Mouse (Mus musculus) CH12.LX (cell line): ENCODE measurements around the gene Hsd17b1. TPM values are rescaled to one million over a fixed set of nuclear protein-coding genes. Genes with fewer than 3 reads are reported as not detected.

Experiments
- DNase-seq: peaks from one replicate; pipeline ENCODE4 v3.0.0-alpha.2; 2013; ENCODE audit errors: extremely low read depth
- H3K27ac ChIP-seq: 2 replicates; pipeline ENCODE4 v1.5.1; 2012; ENCODE audit warnings: low read depth, mild to moderate bottlenecking, control low read depth, moderate library complexity; ENCODE audit not compliant: insufficient read depth
- H3K27me3 ChIP-seq: replicated peaks from 2 replicates; pipeline ENCODE3; 2012; ENCODE audit warnings: inconsistent platforms
- H3K36me3 ChIP-seq, 2 experiments: replicated peaks in 1 of 2; 2 replicates each; pipeline versions ENCODE3 to v1.6.1; 2012; ENCODE audit warnings: inconsistent platforms in 1 of 2, low read length in 1 of 2, mild to moderate bottlenecking in 1 of 2, mixed read lengths in 1 of 2, moderate library complexity in 1 of 2; ENCODE audit not compliant: control insufficient read depth in 1 of 2, insufficient read depth in 1 of 2
- H3K4me1 ChIP-seq, 2 experiments: 2 replicates each; pipeline ENCODE4 v1.6.1; 2012; ENCODE audit warnings: inconsistent platforms in 1 of 2, moderate library complexity in 1 of 2; ENCODE audit not compliant: insufficient read depth in 2 of 2, control insufficient read depth in 1 of 2
- H3K4me2 ChIP-seq: 2 replicates; pipeline ENCODE4 v1.6.1; 2012; ENCODE audit warnings: low read depth, mild to moderate bottlenecking, control low read depth; ENCODE audit not compliant: poor library complexity, insufficient read depth, severe bottlenecking
- H3K4me3 ChIP-seq, 3 experiments: fragments of 150-350 bp in 1 of 3; sonication (generic) in 1 of 3; replicated peaks in 1 of 3; 2 replicates each; pipeline versions ENCODE3 to v1.5.1; 2011 to 2012; ENCODE audit warnings: low read depth in 2 of 3, low read length in 2 of 3, mild to moderate bottlenecking in 2 of 3, moderate library complexity in 2 of 3, control low read depth in 1 of 3, improper control_type of control experiment in 1 of 3, inconsistent platforms in 1 of 3, mixed read lengths in 1 of 3; ENCODE audit not compliant: poor library complexity in 1 of 3
- H3K79me2 ChIP-seq: replicated peaks from 2 replicates; pipeline ENCODE4 v1.6.1; 2012; ENCODE audit warnings: mild to moderate bottlenecking, moderate library complexity; ENCODE audit not compliant: control insufficient read depth, poor library complexity, insufficient read depth, severe bottlenecking; ENCODE audit errors: extremely low read depth
- H3K9ac ChIP-seq: 2 replicates; pipeline ENCODE4 v1.6.1; 2012; ENCODE audit warnings: low read depth, mild to moderate bottlenecking, control low read depth, moderate library complexity; ENCODE audit not compliant: insufficient read depth
- H3K9me3 ChIP-seq: replicated peaks from 2 replicates; pipeline ENCODE3; 2012; ENCODE audit warnings: low read length, inconsistent platforms, mixed read lengths
- BHLHE40 ChIP-seq: IDR thresholded peaks from 2 replicates; pipeline ENCODE4 v1.6.1; 2011; ENCODE audit warnings: mild to moderate bottlenecking, low read depth, low read length, improper control_type of control experiment
- CHD2 ChIP-seq: IDR thresholded peaks from 2 replicates; pipeline ENCODE4 v1.6.1; 2011; ENCODE audit warnings: low read length, improper control_type of control experiment
- CTCF ChIP-seq, 2 experiments: IDR thresholded peaks in 1 of 2; conservative IDR thresholded peaks in 1 of 2; 2 replicates each; pipeline ENCODE4 v1.5.1; 2011 to 2012; ENCODE audit warnings: low read depth in 2 of 2, low read length in 2 of 2, improper control_type of control experiment in 1 of 2, inconsistent platforms in 1 of 2, mild to moderate bottlenecking in 1 of 2, moderate library complexity in 1 of 2
- E2F4 ChIP-seq: IDR thresholded peaks from 2 replicates; pipeline ENCODE4 v1.6.1; 2011; ENCODE audit warnings: low read depth, low read length, improper control_type of control experiment; ENCODE audit not compliant: insufficient replicate concordance
- ELF1 ChIP-seq: IDR thresholded peaks from 2 replicates; pipeline ENCODE4 v1.6.1; 2014; ENCODE audit warnings: low read depth, mild to moderate bottlenecking, inconsistent platforms, low read length, improper control_type of control experiment
- GABPA ChIP-seq: IDR thresholded peaks from 2 replicates; pipeline ENCODE4 v1.6.1; 2012; ENCODE audit warnings: low read depth, low read length, improper control_type of control experiment, inconsistent platforms; ENCODE audit not compliant: insufficient replicate concordance
- HCFC1 ChIP-seq: IDR thresholded peaks from 2 replicates; pipeline ENCODE4 v1.6.1; 2012; ENCODE audit warnings: low read depth, mild to moderate bottlenecking, inconsistent platforms, low read length, improper control_type of control experiment
- IRF4 ChIP-seq: IDR thresholded peaks from 2 replicates; pipeline ENCODE4 v1.6.1; 2014; ENCODE audit warnings: low read depth, mild to moderate bottlenecking, inconsistent platforms, low read length, improper control_type of control experiment
- JUND ChIP-seq: conservative IDR thresholded peaks from 2 replicates; pipeline ENCODE4 v1.6.1; 2011; ENCODE audit warnings: low read depth, low read length, improper control_type of control experiment
- KAT2A ChIP-seq: IDR thresholded peaks from 2 replicates; pipeline ENCODE4 v1.6.1; 2012; ENCODE audit warnings: low read length, improper control_type of control experiment, inconsistent platforms; ENCODE audit not compliant: insufficient replicate concordance
- MAFK ChIP-seq: IDR thresholded peaks from 2 replicates; pipeline ENCODE4 v1.6.1; 2011; ENCODE audit warnings: low read length, improper control_type of control experiment; ENCODE audit not compliant: insufficient replicate concordance
- MAX ChIP-seq: IDR thresholded peaks from 2 replicates; pipeline ENCODE4 v1.6.1; 2011; ENCODE audit warnings: low read length, improper control_type of control experiment
- MAZ ChIP-seq: IDR thresholded peaks from 2 replicates; pipeline ENCODE4 v1.6.1; 2012; ENCODE audit warnings: low read depth, mild to moderate bottlenecking, inconsistent platforms, low read length, improper control_type of control experiment, moderate library complexity
- MXI1 ChIP-seq: IDR thresholded peaks from 2 replicates; pipeline ENCODE4 v1.6.1; 2011; ENCODE audit warnings: mild to moderate bottlenecking, low read depth, low read length, improper control_type of control experiment
- MYC ChIP-seq: IDR thresholded peaks from 2 replicates; pipeline ENCODE4 v1.6.1; 2011; ENCODE audit warnings: low read depth, mild to moderate bottlenecking, improper control_type of control experiment, low read length
- NELFE ChIP-seq: IDR thresholded peaks from 2 replicates; pipeline ENCODE4 v1.6.1; 2011; ENCODE audit warnings: low read depth, low read length, improper control_type of control experiment
- NRF1 ChIP-seq: IDR thresholded peaks from 2 replicates; pipeline ENCODE4 v1.6.1; 2014; ENCODE audit warnings: low read depth, mild to moderate bottlenecking, inconsistent platforms, low read length, improper control_type of control experiment, moderate library complexity
- POLR2A ChIP-seq: IDR thresholded peaks from 2 replicates; pipeline ENCODE4 v1.6.1; 2011; ENCODE audit warnings: low read depth, mild to moderate bottlenecking, improper control_type of control experiment, low read length
- POLR2AphosphoS2 ChIP-seq: IDR thresholded peaks from 2 replicates; pipeline ENCODE4 v1.6.1; 2011; ENCODE audit warnings: low read depth, low read length, improper control_type of control experiment
- RAD21 ChIP-seq: IDR thresholded peaks from 2 replicates; pipeline ENCODE4 v1.6.1; 2011; ENCODE audit warnings: low read depth, mild to moderate bottlenecking, low read length, improper control_type of control experiment, moderate library complexity
- RCOR1 ChIP-seq: conservative IDR thresholded peaks from 2 replicates; pipeline ENCODE4 v1.6.1; 2012; ENCODE audit warnings: low read depth, mild to moderate bottlenecking, inconsistent platforms, low read length, improper control_type of control experiment
- SIN3A ChIP-seq: IDR thresholded peaks from 2 replicates; pipeline ENCODE4 v1.6.1; 2012; ENCODE audit warnings: low read length, improper control_type of control experiment, inconsistent platforms
- TBP ChIP-seq: conservative IDR thresholded peaks from 2 replicates; pipeline ENCODE4 v1.6.1; 2011; ENCODE audit warnings: low read depth, low read length, improper control_type of control experiment
- TCF12 ChIP-seq: IDR thresholded peaks from 2 replicates; pipeline ENCODE4 v1.6.1; 2014; ENCODE audit warnings: low read depth, mild to moderate bottlenecking, inconsistent platforms, low read length, improper control_type of control experiment
- UBTF ChIP-seq: IDR thresholded peaks from 2 replicates; pipeline ENCODE4 v1.6.1; 2012; ENCODE audit warnings: low read depth, mild to moderate bottlenecking, inconsistent platforms, low read length, improper control_type of control experiment, moderate library complexity
- USF1 ChIP-seq: IDR thresholded peaks from 2 replicates; pipeline ENCODE4 v1.6.1; 2014; ENCODE audit warnings: low read depth, mild to moderate bottlenecking, inconsistent platforms, low read length, improper control_type of control experiment
- USF2 ChIP-seq: conservative IDR thresholded peaks from 2 replicates; pipeline ENCODE4 v1.6.1; 2011; ENCODE audit warnings: low read depth, low read length, improper control_type of control experiment
- ZMIZ1 ChIP-seq: IDR thresholded peaks from 2 replicates; pipeline ENCODE4 v1.6.1; 2012; ENCODE audit warnings: low read depth, mild to moderate bottlenecking, inconsistent platforms, low read length, improper control_type of control experiment
- ZNF384 ChIP-seq: IDR thresholded peaks from 2 replicates; pipeline ENCODE4 v1.6.1; 2012; ENCODE audit warnings: low read depth, low read length, improper control_type of control experiment, inconsistent platforms
- dilution Hi-C: fragments of 300-500 bp; cut with MboI; formaldehyde crosslinking; loops from 2 replicates; pipeline ENCODE4 v1.14.3; 2020; ENCODE audit warnings: low sequenced_read_pairs; ENCODE audit not compliant: extremely low pct_unique_long_range_greater_than_20kb, extremely low pct_ligation_motif_present
- in situ Hi-C: fragments of 300-500 bp; cut with MboI; formaldehyde crosslinking; loops from 3 replicates; pipeline ENCODE4 v1.14.3; 2019; ENCODE audit warnings: low sequenced_read_pairs, low pct_ligation_motif_present, low pct_unique_long_range_greater_than_20kb, mixed read lengths
- polyA plus RNA-seq: library from polyadenylated mRNA; unstranded; fragments of >175 nt; gene quantifications from 2 replicates; pipeline ENCODE4 v1.2.1, GENCODE M21; 2012; ENCODE audit warnings: low read depth; ENCODE audit not compliant: insufficient read length
- total RNA-seq, 2 experiments: library from RNA; depleted of rRNA; stranded (reverse); fragments of 300-350 nt in 1 of 2; fragments of >200 nt in 1 of 2; gene quantifications; 2 replicates each; pipeline ENCODE4 v1.2.3; 2012 to 2014

Hsd17b1 gene
- total and polyA plus RNA-seq, 3 experiments = 0.17 to 0.81 TPM; not detected in 1

GRCm38 (mm10) chr11:101086323-101086674 lies 8.1 kb downstream of the Hsd17b1 start:
- Histone ChIP-seq H3K27me3 (peaks cover under 1% of the 10 kb centered on the region), H3K36me3 (peaks cover 38 to 63% of the 10 kb centered on the region in 2 experiments), H3K4me1 (peaks cover 26 to 64% of the 10 kb centered on the region in 2 experiments), H3K9ac (peak overlapping the region; percentile 47), H3K79me2 (peaks cover 22% of the 10 kb centered on the region; the same call in 1 of the 2 replicates), H3K27ac (peak overlapping the region; percentile 18), H3K4me2 (peak overlapping the region; percentile 53), H3K9me3 (no peaks in the 10 kb centered on the region)
- DNase-seq = no peak
- dilution Hi-C loops = no loop called here
- no peak for TF ChIP-seq MYC
- no peak for TF ChIP-seq UBTF
- TF ChIP-seq MXI1 = no peak
- TF ChIP-seq NRF1 = no peak
- TF ChIP-seq POLR2A = no peak
- no peak for TF ChIP-seq ZMIZ1
- no peak for TF ChIP-seq E2F4
- TF ChIP-seq, all 38 proteins: peak for 0
- in situ Hi-C loops = loop anchor here (10.0 kb wide), 1 partner anchor 219 kb away; the partner anchor contains the start of gene Becn1
- peak overlapping the region; percentile 49 to 79 (median 68) for H3K4me3 ChIP-seq

- H3K4me2 ChIP-seq = peak within 1 kb of the TSS; percentile 53
- dilution Hi-C loops = no loop called here
- peaks cover 22% of the 10 kb centered on the region; the same call in 1 of the 2 replicates for H3K79me2 ChIP-seq
- peaks cover 26 to 62% of the 10 kb centered on the region in 2 experiments for H3K4me1 ChIP-seq
- peak within 1 kb of the TSS; percentile 77 for H3K9ac ChIP-seq
- H3K36me3 ChIP-seq = peaks cover 44 to 70% of the 10 kb centered on the region in 2 experiments
- H3K9me3 ChIP-seq = no peaks in the 10 kb centered on the region
- peak within 1 kb of the TSS; percentile 49 to 79 (median 68) for H3K4me3 ChIP-seq
- in situ Hi-C loops = loop anchor here (10.0 kb wide), 1 partner anchor 218 kb away; the partner anchor contains the start of gene Becn1
- no peak; the same call in 1 of the 2 replicates for TF ChIP-seq IRF4
- TF ChIP-seq SIN3A = peak; percentile 88; the same call in 1 of the 2 replicates
- no peak for TF ChIP-seq CTCF (conservative IDR thresholded peaks at IDR 0.05 in 1 of 2, IDR thresholded peaks at IDR 0.05 in 1 of 2; ENCODE audit: low read depth in 2 of 2, low read length in 2 of 2)
- TF ChIP-seq USF2 = peak; percentile 99
- peak; percentile 97 for TF ChIP-seq MAX
- TF ChIP-seq POLR2AphosphoS2 = peak; percentile 75; the same call in 1 of the 2 replicates
- TF ChIP-seq HCFC1 = peak; percentile 76
- peak; percentile 48; the same call in 1 of the 2 replicates for TF ChIP-seq MXI1
- peak; percentile 96 for TF ChIP-seq BHLHE40
- peak; percentile 95 for TF ChIP-seq ELF1
- peak; percentile 93 for TF ChIP-seq NRF1
- peak; percentile 96 for TF ChIP-seq MAZ
- TF ChIP-seq POLR2A = peak; percentile 90
- peak; percentile 92 for TF ChIP-seq TBP
- peak; percentile 98 for TF ChIP-seq USF1
- TF ChIP-seq CHD2 = no peak
- no peak for TF ChIP-seq RAD21
- TF ChIP-seq MAFK = no peak
- peak; percentile 37; the same call in 1 of the 2 replicates for TF ChIP-seq JUND
- no peak for TF ChIP-seq GABPA
- peak; percentile 84 for TF ChIP-seq NELFE
- TF ChIP-seq KAT2A = no peak
- TF ChIP-seq E2F4 = no peak
- TF ChIP-seq ZMIZ1 = peak; percentile 21; the same call in 1 of the 2 replicates
- peak; percentile 70 for TF ChIP-seq TCF12
- no peak for TF ChIP-seq ZNF384
- TF ChIP-seq RCOR1 = no peak
- H3K27me3 ChIP-seq = no peaks in the 10 kb centered on the region
- DNase-seq = peak; percentile 98
- peak within 1 kb of the TSS; percentile 63 for H3K27ac ChIP-seq
These were observed 8.8 kb downstream of the Hsd17b1 start, which contains the start of gene Mlx for GRCm38 (mm10) chr11:101086756-101087681. Gene Mlx, plus strand, starts transcription at chr11:101087277.
